Mouse (Mus musculus) liver, embryonic 13.5 days (tissue): ENCODE measurements at regions not wholly inside any gene's neighbourhood (a gene's known extent, or its start where the extent isn't known, plus 50 kb on each side); places are given as distances from the start of the nearest gene placed in this dataset.
A peak's percentile ranks its signal among the peaks of the same experiment; 100 is the strongest.

Source experiments
- ATAC-seq: fragments of 200-750 bp; cut with Nextera tagmentation; 2 replicates; pipeline ENCODE4 v1.8.0; 2017; ENCODE audit warnings: low read depth, mild to moderate bottlenecking, moderate number of reproducible peaks, moderate library complexity
- DNase-seq: peaks from one replicate; pipeline ENCODE4 v3.0.0; 2022
- H3K27ac ChIP-seq: fragments of 300-500 bp; sonication (generic); 2 replicates; pipeline ENCODE4 v1.5.1; 2015; ENCODE audit warnings: moderate library complexity, mild to moderate bottlenecking, inconsistent platforms
- H3K27me3 ChIP-seq: fragments of 300-500 bp; sonication (generic); 2 replicates; pipeline ENCODE4 v1.6.1; 2015; ENCODE audit warnings: mild to moderate bottlenecking, inconsistent platforms
- H3K36me3 ChIP-seq: fragments of 300-500 bp; sonication (generic); 2 replicates; pipeline ENCODE4 v1.6.1; 2015; ENCODE audit warnings: mild to moderate bottlenecking, inconsistent platforms
- H3K4me1 ChIP-seq: fragments of 300-500 bp; sonication (generic); replicated peaks from 2 replicates; pipeline ENCODE4 v1.6.1; 2015; ENCODE audit warnings: inconsistent platforms
- H3K4me2 ChIP-seq: fragments of 300-500 bp; sonication (generic); 2 replicates; pipeline ENCODE4 v1.6.1; 2015; ENCODE audit warnings: inconsistent platforms, mild to moderate bottlenecking, moderate library complexity
- H3K4me3 ChIP-seq: fragments of 300-500 bp; sonication (generic); replicated peaks from 2 replicates; pipeline ENCODE4 v1.5.1; 2015; ENCODE audit warnings: mild to moderate bottlenecking, inconsistent platforms
- H3K9ac ChIP-seq: fragments of 300-500 bp; sonication (generic); 2 replicates; pipeline ENCODE4 v1.6.1; 2015; ENCODE audit warnings: mild to moderate bottlenecking, inconsistent platforms
- H3K9me3 ChIP-seq: fragments of 300-500 bp; sonication (generic); replicated peaks from 2 replicates; pipeline ENCODE4 v1.6.1; 2016; ENCODE audit warnings: inconsistent platforms
- WGBS: fragments of 180-500 bp; shearing (Covaris S2); methylation state at CpG from one replicate; pipeline ENCODE4 v1.1.7; 2015; ENCODE audit not compliant: insufficient replicate concordance; 5-methylcytosine and 5-hydroxymethylcytosine counted together

GRCm38 (mm10) chr9:46735664-46736067 is 262.9 kb upstream of the Gm4791 start:
- ATAC-seq (no peak), DNase-seq (peak; percentile 46)
- no peak overlapping the region for H3K27ac ChIP-seq
- H3K9ac ChIP-seq = no peak overlapping the region
- H3K4me1 ChIP-seq = no peaks in the 10 kb centered on the region
- H3K36me3 ChIP-seq = no peaks in the 10 kb centered on the region
- H3K27me3 ChIP-seq = no peaks in the 10 kb centered on the region
- 4% methylated on average over 4 of the region's 4 CpGs for WGBS
- no peak overlapping the region for H3K4me2 ChIP-seq
- H3K9me3 ChIP-seq = no peaks in the 10 kb centered on the region
- H3K4me3 ChIP-seq = no peak overlapping the region

DNA sequence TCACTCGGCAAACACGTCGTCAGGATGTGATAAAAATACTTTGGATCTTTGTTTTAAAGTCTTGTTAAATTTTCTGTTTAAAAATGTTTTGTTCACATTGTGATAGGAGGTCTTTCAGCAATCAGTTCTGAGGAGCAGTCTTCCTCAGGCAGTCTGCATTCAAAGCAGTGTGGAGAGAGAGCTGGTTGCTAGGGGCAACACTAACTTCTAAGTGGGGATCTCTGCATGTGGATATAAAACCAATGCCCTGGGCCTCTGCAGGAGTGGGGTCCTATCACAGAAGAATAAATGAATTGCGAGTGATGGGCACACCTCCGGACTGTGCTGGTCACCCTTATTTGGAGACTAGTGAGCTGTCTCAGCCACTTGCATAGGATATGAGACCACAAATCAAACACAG is 270.1 kb upstream of the Gm4791 start:
- H3K4me2 ChIP-seq = no peak overlapping the region
- no peak for DNase-seq
- H3K27ac ChIP-seq = no peak overlapping the region
- no peak overlapping the region for H3K4me3 ChIP-seq
- no peaks in the 10 kb centered on the region for H3K9me3 ChIP-seq
- H3K4me1 ChIP-seq = no peaks in the 10 kb centered on the region
- H3K36me3 ChIP-seq = no peaks in the 10 kb centered on the region
- no peak for ATAC-seq
- H3K9ac ChIP-seq = no peak overlapping the region
- WGBS = 56% methylated on average over 5 of the region's 5 CpGs
- no peaks in the 10 kb centered on the region for H3K27me3 ChIP-seq

GRCm38 (mm10) chr9:46724231-46724630 is 274.3 kb upstream of the Gm4791 start:
- no peaks in the 10 kb centered on the region for H3K4me1 ChIP-seq
- 78% methylated on average over 5 of the region's 5 CpGs for WGBS
- no peak overlapping the region for H3K4me3 ChIP-seq
- H3K9ac ChIP-seq = no peak overlapping the region
- H3K27ac ChIP-seq = no peak overlapping the region
- H3K27me3 ChIP-seq = no peaks in the 10 kb centered on the region
- DNase-seq (no peak), ATAC-seq (no peak)
- H3K9me3 ChIP-seq = no peaks in the 10 kb centered on the region
- no peak overlapping the region for H3K4me2 ChIP-seq
- H3K36me3 ChIP-seq = no peaks in the 10 kb centered on the region

GRCm38 (mm10) chr9:46713415-46713814 is 285.1 kb upstream of the Gm4791 start:
- no peaks in the 10 kb centered on the region for H3K4me1 ChIP-seq
- H3K4me2 ChIP-seq = no peak overlapping the region
- ATAC-seq (no peak), DNase-seq (no peak)
- H3K27me3 ChIP-seq = no peaks in the 10 kb centered on the region
- no peaks in the 10 kb centered on the region for H3K9me3 ChIP-seq
- H3K27ac ChIP-seq = no peak overlapping the region
- H3K4me3 ChIP-seq = no peak overlapping the region
- WGBS = 73% methylated on average over 10 of the region's 10 CpGs
- no peaks in the 10 kb centered on the region for H3K36me3 ChIP-seq
- no peak overlapping the region for H3K9ac ChIP-seq

DNA sequence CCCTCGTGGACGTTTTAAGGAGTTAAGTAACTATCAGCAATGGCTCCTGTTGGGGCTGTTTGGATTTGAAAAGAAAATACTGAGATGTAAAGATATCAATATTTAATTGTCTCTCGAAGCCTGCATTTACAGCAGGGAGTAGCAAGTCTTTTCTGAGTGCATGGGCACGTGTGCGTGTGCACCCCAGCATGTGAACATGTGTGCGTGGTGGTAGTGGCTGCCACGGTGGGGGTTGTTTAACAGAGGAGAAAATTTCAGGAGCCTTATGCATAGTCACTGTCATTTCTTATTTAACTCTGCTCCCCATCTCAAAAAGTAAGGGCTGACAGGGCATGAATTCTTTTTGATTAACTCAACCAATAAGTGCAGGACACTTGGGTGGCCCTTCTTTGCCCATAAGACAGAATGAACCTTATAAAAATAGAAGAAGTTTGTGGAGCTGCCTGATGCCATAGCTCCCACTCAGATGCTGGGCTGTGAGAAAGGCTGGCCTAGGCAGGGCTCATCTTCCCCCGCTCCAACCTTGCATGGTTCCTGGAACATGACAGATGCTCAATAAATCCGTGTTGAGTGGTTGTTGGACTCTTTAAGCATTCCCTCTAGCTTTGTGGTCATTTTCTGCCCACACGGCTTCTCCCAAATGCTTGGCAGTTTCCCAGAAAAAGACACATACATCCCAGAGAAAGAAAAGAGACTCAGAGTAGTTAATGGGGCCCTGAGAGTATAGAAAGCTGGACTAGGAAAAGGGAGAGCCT is 294.2 kb upstream of the Gm4791 start:
- ATAC-seq = no peak
- H3K9ac ChIP-seq = no peak overlapping the region
- H3K27ac ChIP-seq = no peak overlapping the region
- WGBS = 56% methylated on average over 10 of the region's 10 CpGs
- H3K4me1 ChIP-seq = no peaks in the 10 kb centered on the region
- no peaks in the 10 kb centered on the region for H3K9me3 ChIP-seq
- H3K36me3 ChIP-seq = no peaks in the 10 kb centered on the region
- H3K4me2 ChIP-seq = no peak overlapping the region
- no peak for DNase-seq
- H3K4me3 ChIP-seq = no peak overlapping the region
- H3K27me3 ChIP-seq = no peaks in the 10 kb centered on the region

DNA sequence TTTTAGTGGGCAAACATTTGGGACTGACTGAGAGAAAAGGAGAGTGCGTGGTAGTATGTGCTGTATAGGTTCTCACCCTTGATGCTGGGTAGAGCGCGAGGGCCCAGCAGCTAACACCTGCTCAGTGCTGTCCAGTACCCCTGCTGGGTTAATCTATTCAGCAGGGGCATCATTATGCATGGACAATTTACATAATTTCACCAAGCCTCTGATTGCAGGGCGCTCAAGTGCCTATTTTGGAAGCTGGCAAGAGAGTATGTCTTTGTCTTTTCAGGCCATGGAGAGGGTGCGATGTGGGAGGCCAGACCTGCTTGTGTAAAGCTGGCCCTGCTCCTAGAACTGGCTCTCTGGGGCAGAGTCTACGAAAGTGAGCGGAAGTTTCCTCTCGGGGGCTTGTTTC is 294.9 kb upstream of the Gm4791 start:
- 39% methylated on average over 8 of the region's 8 CpGs for WGBS
- no peak for ATAC-seq

DNA sequence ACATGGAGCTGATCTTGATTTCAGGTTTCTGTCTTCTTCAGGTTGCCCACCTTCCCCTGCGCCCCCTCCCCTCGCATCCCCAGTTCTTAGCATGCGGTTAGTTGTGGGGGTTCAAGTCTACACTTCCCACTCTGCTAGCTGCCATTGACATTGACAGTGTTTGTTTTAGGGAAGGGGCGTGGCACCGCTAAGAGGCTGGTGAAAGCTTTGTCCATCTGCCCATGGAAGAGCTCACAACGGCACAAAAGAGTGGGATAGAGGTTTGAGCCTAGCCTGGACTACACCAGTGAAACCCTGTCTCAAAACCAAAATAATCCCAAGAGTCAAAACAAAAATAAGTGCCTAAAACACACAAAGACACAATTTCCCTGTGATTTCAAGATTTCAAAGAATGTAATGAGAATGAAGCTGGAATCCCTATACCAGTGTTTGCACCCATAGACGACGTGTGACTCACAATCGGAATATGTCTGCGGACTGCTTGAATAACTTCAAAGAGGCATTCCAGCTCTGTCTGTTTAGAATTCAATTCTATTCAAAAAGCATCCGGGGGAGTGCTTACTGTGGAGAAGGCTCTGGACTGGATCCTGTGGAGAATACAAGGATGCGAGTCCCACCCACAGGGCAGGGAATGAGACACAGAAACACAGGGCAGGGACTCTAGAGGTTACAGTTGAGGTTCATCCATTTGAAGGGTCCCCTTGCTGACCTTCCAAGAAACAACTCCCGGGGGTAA is 295.5 kb upstream of the Gm4791 start:
- Histone ChIP-seq H3K27me3 (no peaks in the 10 kb centered on the region), H3K27ac (no peak overlapping the region), H3K4me3 (no peak overlapping the region), H3K9me3 (no peaks in the 10 kb centered on the region), H3K36me3 (no peaks in the 10 kb centered on the region), H3K9ac (no peak overlapping the region), H3K4me2 (no peak overlapping the region), H3K4me1 (no peaks in the 10 kb centered on the region)
- no peak for DNase-seq
- 67% methylated on average over 13 of the region's 13 CpGs for WGBS
- ATAC-seq = no peak

More for the DNA sequence above, 294.9 kb upstream of the Gm4791 start:
- no peaks in the 10 kb centered on the region for H3K36me3 ChIP-seq
- H3K9ac ChIP-seq = no peak overlapping the region
- no peaks in the 10 kb centered on the region for H3K9me3 ChIP-seq
- H3K4me2 ChIP-seq = no peak overlapping the region
- no peak for DNase-seq
- H3K27me3 ChIP-seq = no peaks in the 10 kb centered on the region
- H3K4me1 ChIP-seq = no peaks in the 10 kb centered on the region
- H3K27ac ChIP-seq = no peak overlapping the region
- H3K4me3 ChIP-seq = no peak overlapping the region

DNA sequence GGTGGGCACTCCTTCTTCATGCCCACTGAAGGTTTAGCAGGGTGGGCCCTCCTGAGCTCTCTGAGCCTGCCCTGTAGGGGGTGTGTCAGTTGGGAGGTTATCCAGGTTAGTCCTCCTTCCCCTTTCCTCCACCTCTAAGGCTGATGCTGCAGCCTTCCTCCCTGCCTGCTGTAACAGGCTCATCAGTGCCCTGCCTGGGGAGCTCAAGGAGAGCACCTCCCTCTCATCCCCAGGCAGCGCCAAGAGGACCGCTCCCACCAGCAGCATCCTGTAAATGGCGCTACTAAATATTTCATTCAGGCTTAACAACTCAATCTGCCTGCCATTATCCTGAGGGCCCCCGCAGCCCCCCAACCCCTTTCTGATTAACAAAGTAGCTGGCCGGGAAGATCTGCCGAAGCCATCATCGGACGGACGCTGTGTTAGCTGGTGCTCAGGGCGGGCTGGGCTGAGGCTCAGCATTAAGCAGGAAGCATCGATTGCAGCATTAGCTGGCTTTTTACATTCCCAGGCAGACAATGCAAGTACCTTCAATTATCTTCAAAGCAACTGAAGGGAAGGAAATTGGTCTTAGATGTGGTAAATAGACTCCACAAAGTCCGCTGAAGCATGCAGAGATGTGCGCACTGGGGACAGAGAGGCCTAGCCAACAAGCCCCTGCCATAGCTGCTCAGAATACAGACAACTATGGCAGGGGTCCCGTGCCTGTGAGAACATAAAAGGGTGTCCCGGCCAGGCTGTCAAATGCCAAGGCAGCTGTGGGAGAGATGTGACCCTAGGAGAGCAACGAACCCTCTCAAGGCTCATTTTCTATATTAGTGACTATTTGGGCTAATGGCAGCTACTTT is 296.3 kb upstream of the Gm4791 start:
- H3K4me2 ChIP-seq = no peak overlapping the region
- DNase-seq = no peak
- H3K27me3 ChIP-seq = no peaks in the 10 kb centered on the region
- WGBS = 45% methylated on average over 16 of the region's 16 CpGs
- no peaks in the 10 kb centered on the region for H3K36me3 ChIP-seq
- no peak overlapping the region for H3K9ac ChIP-seq
- H3K4me3 ChIP-seq = no peak overlapping the region
- ATAC-seq = no peak
- no peaks in the 10 kb centered on the region for H3K9me3 ChIP-seq
- H3K27ac ChIP-seq = no peak overlapping the region
- no peaks in the 10 kb centered on the region for H3K4me1 ChIP-seq

DNA sequence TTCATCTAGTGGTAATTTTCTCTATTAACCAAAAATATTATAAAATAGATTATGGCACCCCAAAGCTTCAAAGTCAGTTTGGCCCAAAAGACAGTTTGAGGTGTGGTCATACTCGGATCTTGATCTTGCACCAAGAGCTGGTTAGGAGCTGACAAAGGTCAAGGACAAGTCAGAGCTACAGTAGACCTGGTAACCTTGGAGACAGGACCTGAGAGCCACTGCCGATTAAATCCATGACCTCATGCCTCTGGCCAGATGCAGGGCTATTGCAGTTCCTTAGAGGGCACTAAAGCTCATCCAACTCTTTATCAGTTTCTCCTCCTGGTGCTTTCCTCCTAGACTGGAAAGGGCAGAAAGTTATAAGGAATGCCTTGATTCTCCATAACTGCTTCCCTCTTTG is 302.4 kb upstream of the Gm4791 start:
- H3K4me3 ChIP-seq = no peak overlapping the region
- no peaks in the 10 kb centered on the region for H3K36me3 ChIP-seq
- DNase-seq (no peak), ATAC-seq (no peak)
- no peak overlapping the region for H3K4me2 ChIP-seq
- H3K9ac ChIP-seq = no peak overlapping the region
- H3K4me1 ChIP-seq = no peaks in the 10 kb centered on the region
- H3K27ac ChIP-seq = no peak overlapping the region
- WGBS = 40% methylated on average over 2 of the region's 2 CpGs
- no peaks in the 10 kb centered on the region for H3K27me3 ChIP-seq
- H3K9me3 ChIP-seq = no peaks in the 10 kb centered on the region

DNA sequence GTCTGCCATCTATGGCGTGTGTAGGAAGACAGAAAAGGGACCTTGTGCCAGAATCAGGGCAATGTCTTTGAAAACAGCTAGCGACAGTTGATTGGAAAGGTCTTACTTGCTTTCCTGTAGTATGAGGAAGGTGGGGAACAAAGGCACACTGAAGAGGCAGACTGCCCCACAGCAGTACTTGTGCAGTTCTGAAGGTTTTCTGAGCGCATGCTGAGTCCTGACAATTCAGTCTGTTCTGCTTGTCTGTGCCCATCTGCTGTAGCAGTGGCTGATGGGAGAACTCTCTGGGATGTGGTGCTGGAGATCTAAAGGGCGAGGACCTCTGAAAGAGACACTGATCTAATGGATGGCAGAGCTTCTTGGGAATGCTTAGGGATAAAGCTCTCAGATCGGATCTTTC is 309.2 kb upstream of the Gm4791 start:
- Histone ChIP-seq H3K36me3 (no peaks in the 10 kb centered on the region), H3K9ac (no peak overlapping the region), H3K27me3 (no peaks in the 10 kb centered on the region), H3K4me1 (no peaks in the 10 kb centered on the region), H3K4me2 (no peak overlapping the region), H3K4me3 (no peak overlapping the region), H3K9me3 (no peaks in the 10 kb centered on the region), H3K27ac (no peak overlapping the region)
- DNase-seq (no peak), ATAC-seq (no peak)
- WGBS = 55% methylated on average over 5 of the region's 5 CpGs

DNA sequence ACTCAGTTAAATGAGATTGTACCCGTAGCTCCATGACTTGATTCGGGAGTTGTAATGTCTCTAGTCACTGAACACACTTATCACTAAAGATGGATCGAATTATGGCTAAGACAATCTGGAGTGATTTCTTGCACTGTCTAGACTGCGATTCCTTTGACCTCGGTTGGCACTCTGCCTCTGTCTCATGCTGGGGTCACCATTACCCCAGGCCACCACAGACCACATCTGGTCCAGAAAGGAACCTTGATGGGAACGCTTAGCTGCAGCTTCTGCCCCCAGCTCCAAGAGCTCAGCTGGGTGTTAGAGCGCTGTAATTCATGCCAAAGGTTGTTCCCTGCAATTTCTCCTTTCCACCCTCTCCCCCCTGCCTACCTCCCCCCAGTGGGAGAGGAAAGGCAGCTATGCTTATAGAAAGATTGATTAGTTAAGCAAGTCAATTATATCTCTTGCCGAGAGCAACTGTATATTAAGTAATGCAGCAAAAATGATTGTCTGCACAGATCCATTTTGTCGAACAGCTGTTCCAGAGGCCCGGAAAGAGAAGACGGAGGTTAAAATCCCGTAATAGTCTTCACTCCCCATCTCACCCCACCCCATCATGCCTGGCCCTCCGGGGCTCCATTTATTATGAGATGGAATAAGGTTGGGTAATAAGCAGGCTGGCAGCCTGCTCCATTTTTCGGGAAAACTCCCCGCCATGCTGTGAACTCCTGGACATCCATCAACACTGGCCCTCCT is 314.3 kb upstream of the Gm4791 start:
- no peaks in the 10 kb centered on the region for H3K4me1 ChIP-seq
- no peak overlapping the region for H3K4me2 ChIP-seq
- H3K36me3 ChIP-seq = no peaks in the 10 kb centered on the region
- WGBS = 69% methylated on average over 15 of the region's 15 CpGs
- no peaks in the 10 kb centered on the region; the same call in 1 of the 2 replicates for H3K9me3 ChIP-seq
- DNase-seq (no peak), ATAC-seq (no peak)
- no peak overlapping the region for H3K4me3 ChIP-seq
- H3K27me3 ChIP-seq = no peaks in the 10 kb centered on the region
- no peak overlapping the region for H3K9ac ChIP-seq
- no peak overlapping the region for H3K27ac ChIP-seq
